Mouse (Mus musculus) cerebellum, postnatal 10 days (tissue): ENCODE measurements around the gene Fam198b.

Source experiments
- DNase-seq, 2 experiments: peaks; one replicate each; pipeline ENCODE4 v3.0.0; 2021; ENCODE audit warnings: mixed read lengths in 2 of 2

Fam198b gene

DNA sequence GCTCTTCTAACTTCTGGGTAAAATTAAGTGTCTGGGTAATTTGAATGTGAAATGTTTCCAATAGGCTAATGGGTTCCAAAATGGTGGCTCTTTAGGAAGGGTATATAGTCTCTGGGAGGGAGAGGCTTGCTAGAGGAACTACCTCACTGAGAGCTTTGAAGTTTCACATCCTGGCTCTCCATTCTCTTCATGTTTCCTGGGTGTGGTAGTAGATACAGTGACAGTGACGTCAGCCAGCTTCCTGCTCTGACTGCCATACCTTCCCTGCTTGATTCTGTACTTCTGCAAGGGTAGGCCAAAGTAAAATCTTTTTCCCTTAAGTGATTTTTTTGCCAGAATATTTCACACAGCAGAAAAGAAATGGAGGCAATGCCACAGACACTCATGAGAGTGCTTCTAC, 100.2 kb downstream of the Fam198b start:
- no peak for DNase-seq

DNA sequence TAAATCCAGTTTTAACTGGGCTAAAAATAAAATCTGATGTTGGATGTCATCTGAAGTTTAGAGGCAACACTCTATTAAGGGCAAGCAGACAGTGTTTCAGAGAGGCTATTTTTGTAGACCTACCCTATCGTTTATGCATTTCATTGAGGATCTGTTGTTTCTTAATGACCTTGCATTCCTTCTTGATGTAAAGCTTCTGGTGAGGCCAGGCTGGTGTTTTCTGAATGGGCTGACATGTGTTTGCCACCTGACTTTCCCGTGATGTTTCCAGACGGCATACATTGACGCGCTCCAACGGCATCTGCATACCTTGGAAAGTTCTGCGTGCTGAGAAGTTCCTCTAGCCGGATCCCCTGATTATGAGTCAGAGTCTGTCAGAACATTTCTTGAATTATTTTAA, 104.9 kb downstream of the Fam198b start:
- no peak for DNase-seq

- DNase-seq = no peak
Measured at GRCm38 (mm10) chr3:79989911-79990310, 105.6 kb downstream of the Fam198b start.

GRCm38 (mm10) chr3:79990480-79990879, 106.1 kb downstream of the Fam198b start:
- no peak for DNase-seq

DNA sequence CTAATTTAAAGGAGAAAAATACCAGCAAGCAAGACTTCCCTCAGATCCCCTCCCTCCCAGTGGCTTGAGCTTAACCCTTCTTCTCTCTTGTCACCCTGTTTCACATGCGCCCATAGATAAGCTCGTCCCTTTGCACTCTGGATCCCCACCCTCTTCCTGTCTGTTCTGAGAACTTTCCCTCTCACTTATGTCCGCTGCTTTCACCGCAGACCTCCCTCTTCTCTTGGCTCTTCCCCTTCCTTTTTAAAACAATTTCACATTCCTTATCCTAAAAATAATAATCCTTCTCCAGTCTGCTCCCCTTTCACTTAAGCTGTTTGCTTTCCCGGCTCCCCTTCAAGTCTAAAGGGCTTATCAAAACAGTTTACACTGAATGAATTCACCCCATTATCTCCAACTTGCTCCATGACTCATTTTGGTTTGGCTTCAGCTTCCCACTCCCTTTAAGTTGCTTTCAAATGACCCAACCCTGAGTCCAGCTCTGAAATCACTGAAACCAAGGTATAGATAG, 109.8 kb downstream of the Fam198b start:
- no peak for DNase-seq

DNA sequence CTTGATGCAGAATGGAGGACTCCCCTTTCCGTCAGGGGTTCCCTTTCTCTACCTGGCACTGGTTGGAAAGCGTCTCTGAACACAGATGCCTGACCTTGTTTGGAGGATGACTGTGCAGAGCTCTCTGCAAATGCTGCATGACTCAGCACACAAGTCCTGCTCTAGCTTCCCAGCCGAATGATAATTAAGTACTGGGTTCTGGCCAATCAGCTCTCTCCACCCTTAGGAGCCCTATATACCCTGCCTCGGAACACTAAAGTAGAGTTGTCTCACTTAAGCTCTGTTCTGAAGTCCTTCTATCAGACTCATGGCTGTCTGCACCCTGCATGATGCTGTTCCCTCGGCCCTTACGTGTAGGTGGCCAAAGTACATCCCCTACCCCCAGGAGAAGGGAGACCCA, 111.4 kb downstream of the Fam198b start:
- DNase-seq = no peak
